Mouse (Mus musculus): Measurements from ENCODE around the gene Kalrn. TPM values are rescaled to one million over a fixed set of nuclear protein-coding genes. Genes with fewer than 3 reads are reported as not detected.

The Kalrn gene
- polyA plus RNA-seq, 1 experiment from 2014 or later: 23.0 TPM

DNA sequence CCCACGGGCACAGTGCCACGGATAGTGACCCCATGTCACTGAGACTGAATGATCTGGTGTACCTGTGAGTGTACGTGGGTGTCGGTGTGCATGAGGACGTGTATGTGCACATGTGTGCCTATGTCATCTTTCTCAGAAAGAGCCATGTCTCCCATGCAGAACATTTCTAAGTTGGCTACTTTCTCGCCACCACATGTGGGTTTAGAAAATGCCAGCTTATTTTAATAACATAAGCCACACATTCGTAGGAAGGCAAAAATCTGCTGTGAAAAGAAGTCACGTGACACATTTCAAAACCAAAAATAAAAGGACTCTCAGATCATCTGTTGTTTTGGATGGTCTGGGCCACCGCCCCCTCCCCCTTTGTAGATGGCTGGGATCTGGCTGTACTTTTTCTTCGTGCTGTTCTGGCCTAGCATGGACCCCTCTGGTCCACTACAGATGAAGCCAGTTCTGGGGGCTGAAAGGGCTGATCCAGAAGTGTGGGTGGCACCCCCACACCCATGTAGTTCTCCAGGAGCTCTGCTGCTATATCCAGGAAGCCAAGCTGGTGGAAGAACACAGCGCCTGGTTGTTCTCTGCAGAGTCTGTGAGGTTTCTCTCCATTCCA lies 400.7 kb downstream of the Kalrn start:
- Histone ChIP-seq H3K27ac (ENCODE audit: low read depth, low read length) (no peak overlapping the region), H3K9me3 (replicated peaks; ENCODE audit: control insufficient read depth, low read length) (no peaks in the 10 kb centered on the region), H3K27me3 (ENCODE audit: control insufficient read depth, insufficient read depth, low read length) (no peaks in the 10 kb centered on the region), H3K4me1 (ENCODE audit: control insufficient read depth, insufficient read depth, low read length) (no peaks in the 10 kb centered on the region), H3K4me3 (ENCODE audit: low read depth, low read length) (no peak overlapping the region), H3K4me2 (no peak overlapping the region), H3K9ac (ENCODE audit: low read depth, low read length) (no peak overlapping the region), H3K36me3 (ENCODE audit: control insufficient read depth, insufficient read depth, low read length) (peaks cover 2% of the 10 kb centered on the region; the same call in 1 of the 2 replicates)
- ATAC-seq (replicated peaks; ENCODE audit: insufficient number of reproducible peaks, low FRiP score, low TSS enrichment): no peak
- 83% methylated on average over 11 of the region's 11 CpGs for WGBS (ENCODE audit: insufficient replicate concordance)

- Histone ChIP-seq H3K9ac (ENCODE audit: low read depth, low read length) (no peak overlapping the region), H3K27me3 (ENCODE audit: control insufficient read depth, insufficient read depth, low read length) (no peaks in the 10 kb centered on the region), H3K9me3 (replicated peaks; ENCODE audit: control insufficient read depth, low read length) (no peaks in the 10 kb centered on the region), H3K4me2 (no peak overlapping the region), H3K36me3 (ENCODE audit: control insufficient read depth, insufficient read depth, low read length) (no peaks in the 10 kb centered on the region; the same call in 1 of the 2 replicates), H3K4me1 (ENCODE audit: control insufficient read depth, insufficient read depth, low read length) (no peaks in the 10 kb centered on the region), H3K27ac (ENCODE audit: low read depth, low read length) (no peak overlapping the region), H3K4me3 (ENCODE audit: low read depth, low read length) (no peak overlapping the region)
- 82% methylated on average over 5 of the region's 5 CpGs for WGBS (ENCODE audit: insufficient replicate concordance)
- ATAC-seq (replicated peaks; ENCODE audit: insufficient number of reproducible peaks, low FRiP score, low TSS enrichment): no peak
These were observed 406.3 kb downstream of the Kalrn start for GRCm38 (mm10) chr16:34167042-34167441.

- Histone ChIP-seq H3K9me3 (replicated peaks; ENCODE audit: control insufficient read depth, low read length) (no peaks in the 10 kb centered on the region), H3K27ac (ENCODE audit: low read depth, low read length) (no peak overlapping the region), H3K27me3 (ENCODE audit: control insufficient read depth, insufficient read depth, low read length) (no peaks in the 10 kb centered on the region), H3K4me1 (ENCODE audit: control insufficient read depth, insufficient read depth, low read length) (no peaks in the 10 kb centered on the region), H3K9ac (ENCODE audit: low read depth, low read length) (no peak overlapping the region), H3K36me3 (ENCODE audit: control insufficient read depth, insufficient read depth, low read length) (no peaks in the 10 kb centered on the region; the same call in 1 of the 2 replicates), H3K4me3 (ENCODE audit: low read depth, low read length) (no peak overlapping the region), H3K4me2 (no peak overlapping the region)
- ATAC-seq (replicated peaks; ENCODE audit: insufficient number of reproducible peaks, low FRiP score, low TSS enrichment): no peak
- WGBS (ENCODE audit: insufficient replicate concordance): 54% methylated on average over 9 of the region's 9 CpGs
These were observed 410.2 kb downstream of the Kalrn start for GRCm38 (mm10) chr16:34163086-34163485.

DNA sequence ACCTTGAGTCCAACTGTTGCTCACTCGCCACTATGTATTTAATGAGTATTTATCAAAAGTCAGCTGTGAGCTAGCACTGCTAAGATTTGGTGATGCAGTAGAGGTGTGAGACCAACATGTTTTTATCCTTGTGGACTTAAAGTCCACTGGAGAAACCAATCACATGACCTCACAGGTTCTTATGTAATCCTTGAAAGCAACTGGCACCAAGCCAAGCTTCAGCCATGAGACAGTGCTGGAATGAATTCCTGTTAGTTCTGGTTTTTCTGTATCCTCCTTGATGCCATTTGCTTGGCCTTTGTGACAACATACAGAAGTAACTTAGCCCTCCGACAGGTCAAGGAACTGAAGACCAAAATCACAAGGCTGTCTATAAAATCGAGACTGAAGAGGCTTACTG lies 413.8 kb downstream of the Kalrn start:
- Histone ChIP-seq H3K4me2 (no peak overlapping the region), H3K27ac (ENCODE audit: low read depth, low read length) (no peak overlapping the region), H3K4me1 (ENCODE audit: control insufficient read depth, insufficient read depth, low read length) (no peaks in the 10 kb centered on the region), H3K9me3 (replicated peaks; ENCODE audit: control insufficient read depth, low read length) (no peaks in the 10 kb centered on the region), H3K4me3 (ENCODE audit: low read depth, low read length) (no peak overlapping the region), H3K9ac (ENCODE audit: low read depth, low read length) (no peak overlapping the region), H3K27me3 (ENCODE audit: control insufficient read depth, insufficient read depth, low read length) (no peaks in the 10 kb centered on the region), H3K36me3 (ENCODE audit: control insufficient read depth, insufficient read depth, low read length) (no peaks in the 10 kb centered on the region)
- 80% methylated on average over 3 of the region's 3 CpGs for WGBS (ENCODE audit: insufficient replicate concordance)
- no peak for ATAC-seq (replicated peaks; ENCODE audit: insufficient number of reproducible peaks, low FRiP score, low TSS enrichment)

DNA sequence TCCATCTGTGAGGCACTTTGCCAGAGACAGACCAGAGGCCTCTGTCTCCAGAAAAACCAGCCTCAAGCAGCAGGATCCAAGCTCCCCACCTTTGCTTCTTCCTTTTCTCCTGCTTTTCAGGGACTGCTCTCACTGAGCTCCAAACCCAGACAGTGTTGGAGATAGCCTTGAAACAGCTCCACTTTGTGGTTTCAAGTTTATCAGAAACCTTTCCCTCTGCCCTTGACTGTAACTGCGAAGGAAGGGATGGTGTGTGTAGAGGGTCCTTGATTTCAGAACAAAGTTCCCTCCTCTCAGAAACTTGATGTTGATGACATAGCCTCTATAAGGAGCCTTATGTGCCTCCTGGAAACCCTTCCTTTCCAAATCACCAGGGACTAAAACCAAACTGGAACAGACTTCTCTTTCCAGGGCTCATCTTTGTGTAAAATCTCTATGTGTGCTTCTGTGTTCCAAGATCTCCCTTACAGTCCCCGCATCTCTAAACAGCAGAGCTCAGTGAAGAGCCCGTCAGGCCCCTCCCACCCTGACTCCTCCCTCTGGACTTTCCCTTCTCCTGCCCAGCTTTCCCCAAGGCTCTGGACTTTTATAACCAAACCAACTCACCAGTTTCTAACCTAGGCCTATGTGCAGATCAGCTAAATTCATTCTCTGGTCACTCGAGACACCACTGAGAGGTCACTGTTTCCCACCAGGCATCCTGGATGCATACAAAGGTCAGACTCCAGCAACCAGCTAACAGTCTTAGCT lies 415.8 kb downstream of the Kalrn start:
- no peak overlapping the region for H3K27ac ChIP-seq (ENCODE audit: low read depth, low read length)

DNA sequence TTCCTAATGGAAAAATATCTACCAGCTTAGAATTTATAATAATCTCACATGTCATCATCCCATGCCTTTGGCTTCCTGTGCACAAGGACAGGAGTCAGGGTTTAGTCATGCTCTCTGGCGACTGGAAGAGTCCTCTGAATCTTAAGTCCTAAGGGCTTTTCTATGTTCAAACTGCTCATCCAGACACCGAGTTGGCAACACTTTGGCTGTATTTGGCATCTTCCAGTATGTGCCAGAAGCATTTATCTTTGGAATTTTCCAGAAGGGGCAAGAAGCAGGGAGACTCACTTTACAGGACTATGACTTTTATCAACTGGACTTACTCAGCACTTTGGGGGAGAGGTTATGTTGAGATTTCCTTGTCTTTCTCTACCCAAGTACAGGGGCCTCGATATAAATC lies 417.6 kb downstream of the Kalrn start:
- Histone ChIP-seq H3K36me3 (ENCODE audit: control insufficient read depth, insufficient read depth, low read length) (no peaks in the 10 kb centered on the region), H3K4me1 (ENCODE audit: control insufficient read depth, insufficient read depth, low read length) (no peaks in the 10 kb centered on the region), H3K27me3 (ENCODE audit: control insufficient read depth, insufficient read depth, low read length) (no peaks in the 10 kb centered on the region), H3K9me3 (replicated peaks; ENCODE audit: control insufficient read depth, low read length) (no peaks in the 10 kb centered on the region), H3K4me2 (no peak overlapping the region), H3K9ac (ENCODE audit: low read depth, low read length) (no peak overlapping the region), H3K4me3 (ENCODE audit: low read depth, low read length) (no peak overlapping the region), H3K27ac (ENCODE audit: low read depth, low read length) (no peak overlapping the region)
- no peak for ATAC-seq (replicated peaks; ENCODE audit: insufficient number of reproducible peaks, low FRiP score, low TSS enrichment)
- 73% methylated on average over 3 of the region's 3 CpGs for WGBS (ENCODE audit: insufficient replicate concordance)

More for the DNA sequence above, 415.8 kb downstream of the Kalrn start:
- no peak overlapping the region for H3K4me2 ChIP-seq
- no peak overlapping the region for H3K9ac ChIP-seq (ENCODE audit: low read depth, low read length)
- no peak overlapping the region for H3K4me3 ChIP-seq (ENCODE audit: low read depth, low read length)
- H3K36me3 ChIP-seq (ENCODE audit: control insufficient read depth, insufficient read depth, low read length): no peaks in the 10 kb centered on the region
- no peaks in the 10 kb centered on the region for H3K9me3 ChIP-seq (replicated peaks; ENCODE audit: control insufficient read depth, low read length)
- no peaks in the 10 kb centered on the region for H3K4me1 ChIP-seq (ENCODE audit: control insufficient read depth, insufficient read depth, low read length)
- 54% methylated on average over 4 of the region's 4 CpGs for WGBS (ENCODE audit: insufficient replicate concordance)
- no peak for ATAC-seq (replicated peaks; ENCODE audit: insufficient number of reproducible peaks, low FRiP score, low TSS enrichment)
- H3K27me3 ChIP-seq (ENCODE audit: control insufficient read depth, insufficient read depth, low read length): no peaks in the 10 kb centered on the region

- no peak overlapping the region for H3K4me3 ChIP-seq (ENCODE audit: low read depth, low read length)
- no peaks in the 10 kb centered on the region for H3K4me1 ChIP-seq (ENCODE audit: control insufficient read depth, insufficient read depth, low read length)
- no peaks in the 10 kb centered on the region for H3K36me3 ChIP-seq (ENCODE audit: control insufficient read depth, insufficient read depth, low read length)
- H3K9ac ChIP-seq (ENCODE audit: low read depth, low read length): no peak overlapping the region
- no peak overlapping the region for H3K27ac ChIP-seq (ENCODE audit: low read depth, low read length)
- no peaks in the 10 kb centered on the region for H3K27me3 ChIP-seq (ENCODE audit: control insufficient read depth, insufficient read depth, low read length)
- no peak overlapping the region for H3K4me2 ChIP-seq
- 78% methylated on average over 3 of the region's 3 CpGs for WGBS (ENCODE audit: insufficient replicate concordance)
- no peak for ATAC-seq (replicated peaks; ENCODE audit: insufficient number of reproducible peaks, low FRiP score, low TSS enrichment)
- no peaks in the 10 kb centered on the region for H3K9me3 ChIP-seq (replicated peaks; ENCODE audit: control insufficient read depth, low read length)
These were observed 418.4 kb downstream of the Kalrn start for GRCm38 (mm10) chr16:34154903-34155302.

DNA sequence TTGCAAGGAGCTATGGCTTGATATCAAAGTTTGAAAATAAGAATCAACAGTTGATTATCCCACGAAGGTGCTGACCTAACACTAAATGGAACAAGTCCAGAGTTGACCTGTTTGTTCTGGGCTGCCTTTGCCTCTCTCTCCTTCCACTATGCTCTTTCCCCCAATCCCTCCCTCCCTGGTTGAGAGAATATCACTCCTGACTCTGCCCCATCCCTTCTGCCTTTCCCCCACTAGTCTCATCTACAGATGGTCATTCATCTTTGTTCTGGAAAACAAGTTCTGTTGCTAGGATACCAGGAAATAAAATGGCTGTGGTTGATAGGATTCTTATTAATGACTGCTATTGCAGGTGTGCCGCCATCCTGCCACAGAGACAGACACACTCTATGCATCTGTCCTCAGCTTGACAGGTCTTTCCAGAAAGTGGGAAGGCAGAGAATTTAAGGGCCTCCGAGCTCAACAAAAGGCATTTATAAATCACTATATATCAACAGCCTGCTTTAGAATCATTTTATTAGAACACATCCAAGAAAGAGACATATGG lies 421.7 kb downstream of the Kalrn start:
- no peaks in the 10 kb centered on the region for H3K9me3 ChIP-seq (replicated peaks; ENCODE audit: control insufficient read depth, low read length)
- H3K36me3 ChIP-seq (ENCODE audit: control insufficient read depth, insufficient read depth, low read length): no peaks in the 10 kb centered on the region
- no peaks in the 10 kb centered on the region for H3K27me3 ChIP-seq (ENCODE audit: control insufficient read depth, insufficient read depth, low read length)
- no peak overlapping the region for H3K4me3 ChIP-seq (ENCODE audit: low read depth, low read length)
- no peaks in the 10 kb centered on the region for H3K4me1 ChIP-seq (ENCODE audit: control insufficient read depth, insufficient read depth, low read length)
- H3K9ac ChIP-seq (ENCODE audit: low read depth, low read length): no peak overlapping the region
- no peak for ATAC-seq (replicated peaks; ENCODE audit: insufficient number of reproducible peaks, low FRiP score, low TSS enrichment)
- H3K4me2 ChIP-seq: no peak overlapping the region
- 68% methylated on average over 3 of the region's 3 CpGs for WGBS (ENCODE audit: insufficient replicate concordance)
- H3K27ac ChIP-seq (ENCODE audit: low read depth, low read length): no peak overlapping the region

All from heart, embryonic 11.5 days (tissue).